Mouse (Mus musculus) lung, adult 2 months (tissue): ENCODE measurements around the gene Npw. TPM values are rescaled to one million over a fixed set of nuclear protein-coding genes. Genes with fewer than 3 reads are reported as not detected.

Experiments used
- DNase-seq: peaks from one replicate; pipeline ENCODE4 v3.0.0; 2022
- H3K4me1 ChIP-seq: fragments of 200-500 bp; 2 replicates; pipeline ENCODE4 v1.6.1; 2011; ENCODE audit warnings: low read length; ENCODE audit not compliant: control insufficient read depth, insufficient read depth
- H3K4me3 ChIP-seq: fragments of 200-500 bp; replicated peaks from 2 replicates; pipeline ENCODE3; 2011; ENCODE audit warnings: low read depth, mild to moderate bottlenecking, control low read depth, low read length; ENCODE audit errors: extremely low read depth
- CTCF ChIP-seq: fragments of 200-500 bp; IDR thresholded peaks from 2 replicates; pipeline ENCODE4 v1.5.1; 2011; ENCODE audit warnings: mild to moderate bottlenecking, low read length, control low read depth; ENCODE audit not compliant: insufficient read depth
- POLR2A ChIP-seq: fragments of 200-500 bp; IDR thresholded peaks from 2 replicates; pipeline ENCODE4 v1.6.1; 2011; ENCODE audit warnings: low read depth, mild to moderate bottlenecking, control low read depth, low read length, borderline replicate concordance; ENCODE audit errors: extremely low read depth
- WGBS: fragments of 180-500 bp; shearing (Covaris S2); methylation state at CpG from one replicate; pipeline ENCODE4 v1.1.7; 2018; 5-methylcytosine and 5-hydroxymethylcytosine counted together
- polyA plus RNA-seq: library from polyadenylated mRNA; depleted of rRNA; stranded (reverse); fragments of >200 nt; gene quantifications from 2 replicates; pipeline ENCODE4 v1.2.3, GENCODE M21; 2012

Gene Npw
- polyA plus RNA-seq, 1 experiment, result 77.9 TPM

DNA sequence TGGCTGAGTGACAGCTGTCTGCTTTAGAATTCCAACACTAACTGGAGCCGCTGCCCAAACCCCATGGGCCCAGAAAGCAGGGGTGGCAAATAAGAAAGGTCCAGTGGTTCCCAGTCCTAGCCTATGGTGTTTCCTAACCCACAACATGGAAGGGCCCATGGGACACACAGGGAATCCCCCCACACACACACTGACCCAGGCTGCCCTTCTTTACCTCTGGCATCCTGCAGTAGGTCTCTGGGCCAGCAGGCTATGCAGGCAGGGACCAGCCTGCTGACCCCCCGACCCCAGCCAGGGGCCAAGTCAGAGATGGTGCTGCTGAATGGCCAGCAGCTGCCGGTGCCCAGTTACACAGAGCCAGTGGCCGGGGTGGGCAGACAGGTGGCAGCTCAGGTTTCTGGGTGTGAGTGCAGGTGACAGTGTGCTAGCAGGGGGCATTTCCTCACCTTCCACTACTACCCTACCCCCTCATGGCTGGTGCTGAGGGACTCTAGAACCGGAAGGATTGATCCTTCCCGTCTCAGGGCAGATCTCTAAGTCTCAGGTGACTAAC lies 15.4 kb downstream of the Npw start:
- TF ChIP-seq CTCF (no peak), POLR2A (no peak)
- 47% methylated on average over 6 of the region's 6 CpGs for WGBS

DNA sequence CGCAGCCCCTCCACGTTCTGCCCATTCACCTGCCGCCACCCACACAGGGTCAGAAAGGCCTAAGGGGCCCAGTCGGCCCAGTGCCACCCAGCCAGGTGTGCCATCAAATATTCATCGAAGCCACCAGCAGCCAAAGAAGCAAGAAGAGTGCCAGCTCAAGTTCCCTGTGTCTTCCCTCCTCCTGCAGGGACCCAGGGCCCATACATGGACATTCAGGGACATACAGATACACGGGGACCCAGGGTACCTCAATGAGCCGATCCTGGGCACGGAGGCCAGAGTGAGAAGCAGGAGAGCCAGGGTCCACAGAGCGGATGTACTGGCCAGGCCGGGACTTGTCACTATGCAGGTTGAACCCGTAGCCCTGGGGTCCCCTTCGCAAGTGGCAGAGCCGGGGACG lies 16.3 kb downstream of the Npw start:
- DNase-seq, result no peak
- Histone ChIP-seq H3K4me1 (peaks cover 44% of the 10 kb centered on the region), H3K4me3 (no peak overlapping the region)
- 86% methylated on average over 14 of the region's 14 CpGs for WGBS
- no peak for TF ChIP-seq POLR2A
- TF ChIP-seq CTCF, result no peak

More for the DNA sequence above, 15.4 kb downstream of the Npw start:
- peaks cover 38% of the 10 kb centered on the region for H3K4me1 ChIP-seq
- peak overlapping the region; percentile 63 for H3K4me3 ChIP-seq
- peak; percentile 10 for DNase-seq

DNA sequence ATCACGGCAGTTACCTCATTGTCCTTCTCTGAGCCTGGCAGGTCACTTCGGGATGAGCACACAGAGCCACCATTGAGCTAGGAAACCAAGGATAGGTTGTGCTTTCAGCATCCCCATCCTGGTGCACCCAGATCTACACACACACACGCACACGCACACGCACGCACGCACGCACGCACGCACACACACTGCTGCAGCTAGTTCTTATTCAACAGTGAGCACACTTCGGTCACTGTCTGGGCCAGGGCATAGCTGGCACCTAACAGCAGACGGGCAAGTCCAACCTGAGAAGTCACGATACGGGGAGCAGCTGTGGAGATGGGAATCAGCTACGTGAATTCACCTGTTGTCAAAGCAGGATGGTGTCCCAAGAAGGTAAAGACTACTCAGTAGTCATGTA lies 17.7 kb downstream of the Npw start:
- TF ChIP-seq POLR2A, result no peak
- no peak for TF ChIP-seq CTCF
- DNase-seq, result no peak
- Histone ChIP-seq H3K4me3 (no peak overlapping the region), H3K4me1 (peaks cover 49% of the 10 kb centered on the region)
- 92% methylated on average over 15 of the region's 15 CpGs for WGBS

DNA sequence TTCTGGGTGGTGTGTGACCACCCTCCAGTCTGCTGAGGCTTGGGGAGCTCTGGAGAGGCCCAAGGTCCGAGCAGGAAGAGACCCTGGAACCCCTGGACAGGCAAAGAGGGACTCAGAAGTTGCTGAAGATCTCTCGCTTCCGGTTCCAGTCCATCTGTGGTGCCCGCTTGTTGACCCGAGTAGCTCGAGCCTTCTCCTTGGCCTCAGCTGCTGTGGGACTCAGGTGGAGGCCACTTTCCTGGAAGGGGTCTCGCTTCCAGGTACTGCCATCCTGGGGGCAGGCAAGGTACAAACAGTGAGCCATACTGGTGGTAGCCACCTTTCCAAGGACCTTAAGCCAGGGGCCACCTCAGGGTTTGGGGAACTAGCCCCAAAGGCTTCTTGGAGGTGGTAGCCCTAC lies 18.1 kb downstream of the Npw start:
- WGBS, result 76% methylated on average over 7 of the region's 7 CpGs
- H3K4me3 ChIP-seq, result no peak overlapping the region

DNA sequence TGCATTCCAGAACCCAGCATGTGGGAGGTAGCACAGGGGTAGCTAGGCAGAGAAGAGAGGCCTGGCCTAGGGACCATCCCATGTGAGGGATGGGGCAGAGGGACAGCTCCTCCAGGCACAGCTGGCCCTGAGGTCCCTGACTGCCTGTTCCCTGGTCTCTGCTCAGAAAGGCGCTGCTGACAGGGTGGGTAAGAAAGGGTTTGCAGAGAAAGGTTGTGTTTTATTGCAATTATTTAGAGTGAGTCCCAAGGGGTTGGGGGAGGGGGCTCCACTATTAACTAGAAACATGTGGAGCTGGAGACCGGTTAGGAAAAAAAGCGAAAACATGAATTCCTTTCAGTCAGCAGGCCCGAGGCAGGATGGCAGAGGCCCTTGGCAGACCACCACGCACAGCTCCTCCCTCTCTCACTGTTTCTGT lies 18.7 kb downstream of the Npw start:
- peaks cover 52% of the 10 kb centered on the region for H3K4me1 ChIP-seq
- WGBS, result 55% methylated on average over 5 of the region's 5 CpGs
- no peak overlapping the region for H3K4me3 ChIP-seq
- no peak for DNase-seq
- TF ChIP-seq POLR2A, result no peak

More for the DNA sequence above, 18.1 kb downstream of the Npw start:
- TF ChIP-seq CTCF, result no peak
- no peak for TF ChIP-seq POLR2A
- peaks cover 49% of the 10 kb centered on the region for H3K4me1 ChIP-seq
- DNase-seq, result peak; percentile 9

DNA sequence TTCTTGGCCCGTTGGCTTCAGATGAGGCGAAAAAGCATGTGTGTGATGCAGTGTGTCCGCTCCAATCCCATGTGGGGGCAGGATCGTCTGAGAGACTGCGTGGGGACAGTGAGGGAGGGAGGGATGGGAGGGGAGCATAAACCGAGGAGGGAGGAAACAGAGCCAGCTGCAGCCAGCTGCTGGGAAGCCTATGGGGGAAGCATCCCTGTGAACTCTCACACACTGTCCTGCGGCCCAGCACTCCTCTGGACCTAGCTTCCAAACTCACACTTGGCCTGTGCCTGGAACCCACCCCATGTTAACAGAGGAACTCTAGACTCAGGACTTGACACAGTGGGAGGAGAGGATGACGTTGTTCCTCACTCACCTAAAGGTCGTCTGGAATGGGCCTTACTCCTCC lies 19.4 kb downstream of the Npw start:
- no peak for DNase-seq
- Histone ChIP-seq H3K4me1 (peaks cover 56% of the 10 kb centered on the region), H3K4me3 (no peak overlapping the region)
- no peak for TF ChIP-seq CTCF
- TF ChIP-seq POLR2A, result no peak
- WGBS, result 48% methylated on average over 9 of the region's 9 CpGs

DNA sequence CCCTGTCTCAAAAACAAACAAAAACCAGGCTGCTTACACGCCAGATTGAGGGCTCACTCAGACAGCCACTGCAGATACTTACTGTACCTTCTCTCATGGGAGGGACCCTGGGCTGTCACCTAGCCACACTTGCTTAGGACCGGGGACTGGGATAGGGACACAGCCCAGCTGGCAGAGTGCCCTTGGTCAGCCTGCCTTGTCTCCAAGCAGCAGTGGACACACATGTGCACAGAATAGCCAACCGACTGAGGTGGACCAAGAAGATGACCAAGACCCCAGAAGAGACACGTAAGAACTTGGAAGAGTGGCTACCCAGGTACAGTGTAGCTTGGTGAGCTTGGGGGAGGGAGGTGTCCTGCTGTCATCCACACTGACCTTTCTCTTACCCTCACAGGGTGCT lies 20.0 kb downstream of the Npw start:
- H3K4me1 ChIP-seq, result peaks cover 60% of the 10 kb centered on the region
- WGBS, result 48% methylated on average over 4 of the region's 4 CpGs
- peak; percentile 21 for DNase-seq
- no peak overlapping the region for H3K4me3 ChIP-seq
- TF ChIP-seq CTCF (no peak), POLR2A (no peak)

DNA sequence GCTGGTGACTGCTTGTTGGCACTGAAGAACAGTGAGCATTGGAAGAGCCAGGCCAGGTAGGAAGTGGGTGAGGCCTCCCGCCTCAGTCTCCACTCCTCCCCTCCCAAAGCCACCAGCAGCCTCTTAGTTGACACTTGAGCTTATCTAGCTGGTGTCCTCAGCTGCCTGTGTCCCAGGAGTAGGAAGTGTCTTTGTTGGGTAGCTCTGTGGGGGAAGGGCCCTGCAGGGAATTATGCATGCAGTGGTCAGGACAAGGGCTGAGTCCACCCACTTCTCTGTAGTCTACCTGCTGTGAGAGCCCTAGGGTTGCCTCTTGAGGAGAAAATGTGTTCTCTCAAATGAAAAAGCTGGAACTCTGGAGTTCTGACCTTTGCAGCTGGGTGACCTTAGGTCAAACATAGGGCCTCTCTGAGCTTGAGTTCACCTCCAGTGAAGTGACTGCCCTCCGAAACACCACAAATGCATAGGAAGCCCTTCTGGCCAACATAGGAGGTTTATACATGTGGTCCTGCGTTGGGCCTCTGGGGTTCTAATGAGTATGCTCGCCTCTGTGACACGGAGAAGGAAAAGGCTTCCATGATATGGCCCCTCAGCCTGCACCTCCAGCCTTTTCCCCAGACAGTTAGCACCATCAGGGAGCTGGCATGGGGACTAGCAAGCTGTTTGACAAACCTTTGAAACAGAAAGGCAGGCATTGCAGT lies 21.3 kb downstream of the Npw start:
- DNase-seq, result peak; percentile 64
- Histone ChIP-seq H3K4me1 (peaks cover 62% of the 10 kb centered on the region), H3K4me3 (no peak overlapping the region)
- TF ChIP-seq POLR2A (peak; percentile 46; the same call in 1 of the 2 replicates), CTCF (no peak)
- WGBS, result 54% methylated on average over 5 of the region's 5 CpGs

DNA sequence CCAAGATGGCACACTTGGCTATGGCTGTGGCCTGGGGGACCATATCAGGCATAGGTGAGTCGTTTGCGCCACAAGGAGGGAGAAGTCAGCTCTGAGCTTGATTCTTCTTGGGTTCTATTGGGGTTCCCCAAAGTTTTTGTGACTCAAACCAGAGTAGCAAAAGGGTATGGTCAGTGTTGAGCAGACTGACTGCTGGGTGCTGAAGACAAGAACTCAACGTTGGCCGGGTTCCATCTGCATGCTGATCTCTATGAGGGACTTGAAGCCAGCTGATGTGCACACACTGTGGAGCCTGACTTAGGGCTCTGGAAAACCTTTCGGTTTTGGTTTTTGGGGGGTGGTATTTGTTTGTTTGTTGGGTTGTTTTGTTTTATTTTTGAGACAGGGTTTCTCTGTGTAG lies 22.6 kb downstream of the Npw start:
- Histone ChIP-seq H3K4me1 (peaks cover 59% of the 10 kb centered on the region), H3K4me3 (no peak overlapping the region)
- TF ChIP-seq CTCF (no peak), POLR2A (no peak)
- peak; percentile 9 for DNase-seq
- WGBS, result 68% methylated on average over 5 of the region's 5 CpGs

DNA sequence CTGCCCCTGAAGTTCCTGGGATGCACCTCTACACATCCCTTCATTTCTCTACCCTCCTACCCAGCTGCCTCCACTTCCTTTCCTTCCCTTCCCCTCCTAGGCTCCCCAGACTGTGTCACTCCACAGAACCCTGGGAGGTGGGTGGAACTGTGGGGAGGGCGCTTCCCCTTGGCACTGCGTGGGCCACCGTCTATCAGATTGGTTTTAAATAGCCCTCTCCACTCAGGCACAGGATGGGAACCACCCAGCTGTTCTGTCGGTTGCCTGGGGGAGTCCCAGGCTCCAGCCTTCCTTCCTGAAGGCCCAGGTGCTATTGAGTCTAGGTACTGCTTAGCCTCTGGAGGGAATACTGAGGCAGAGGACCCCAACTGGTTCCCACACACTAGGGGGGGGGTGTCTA lies 23.2 kb downstream of the Npw start:
- 38% methylated on average over 4 of the region's 4 CpGs for WGBS
- Histone ChIP-seq H3K4me3 (no peak overlapping the region), H3K4me1 (peaks cover 53% of the 10 kb centered on the region)
- peak; percentile 46 for DNase-seq
- TF ChIP-seq POLR2A, result peak; percentile 43; the same call in 1 of the 2 replicates
- no peak for TF ChIP-seq CTCF

DNA sequence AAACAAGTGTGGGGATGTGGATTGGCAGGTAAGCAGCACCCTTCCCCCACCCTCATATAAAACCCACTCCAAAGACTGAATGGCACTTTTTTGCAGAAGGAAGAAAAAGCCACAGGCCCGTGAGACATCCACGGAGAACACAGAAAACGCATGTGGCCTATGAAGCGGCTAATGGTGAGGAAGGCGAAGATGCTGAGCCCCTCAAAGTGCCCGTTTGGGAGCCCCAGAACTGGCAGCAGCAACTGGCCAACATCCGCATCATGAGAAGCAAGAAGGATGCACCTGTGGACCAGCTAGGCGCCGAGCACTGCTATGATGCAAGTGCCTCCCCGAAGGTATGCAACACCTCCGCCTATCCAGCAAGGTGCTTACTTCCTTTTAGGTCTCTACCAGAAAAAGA lies 24.4 kb downstream of the Npw start:
- peak; percentile 10 for DNase-seq
- Histone ChIP-seq H3K4me1 (peaks cover 46% of the 10 kb centered on the region), H3K4me3 (no peak overlapping the region)
- 92% methylated on average over 11 of the region's 11 CpGs for WGBS
- no peak for TF ChIP-seq POLR2A
- TF ChIP-seq CTCF, result no peak
